Mouse (Mus musculus): ENCODE results near the gene Cir1. TPM values are rescaled to one million over a fixed set of nuclear protein-coding genes. Genes with fewer than 3 reads are reported as not detected.

The Cir1 gene
- 10 to 100 TPM; 26.3 to 27.1 TPM for total RNA-seq (2021)
- long read RNA-seq, experiment 1, partial matches to known transcripts, result 0 of 26 reads
- long read RNA-seq, experiment 1, other reads (novel, unspliced or antisense), result 26 of 26 reads
- long read RNA-seq, experiment 2, partial matches to known transcripts, result 0 of 11 reads
- long read RNA-seq, experiment 2, other reads (novel, unspliced or antisense), result 11 of 11 reads

- intact Hi-C loops (cut with DNase I), result loop anchor here (2.0 to 5.0 kb wide), 2 partner anchors 74 to 90 kb away; partner anchors contain the start of gene Gpr155
- no peak for TF ChIP-seq CTCF (IDR thresholded peaks at IDR 0.05)
- Histone ChIP-seq H3K4me3 (peak within 1 kb of the TSS; percentile 94), H3K27ac (peak within 1 kb of the TSS; percentile 94)
- DNase-seq (ENCODE audit: extremely low spot score in 1 of 2, low spot score in 2 of 2), result peak; percentile 91 to 95
Measured at GRCm38 (mm10) chr2:73312152-73313116, at the start of gene Cir1, which contains the start of gene Scrn3. TSS of gene Cir1 (minus strand) at chr2:73312701. TSS of gene Scrn3 (plus strand) at chr2:73312601.

- no peak for TF ChIP-seq CTCF (IDR thresholded peaks at IDR 0.05)
- intact Hi-C loops (cut with DNase I), result loop anchor here (5.0 kb wide), 1 partner anchor 38 kb away; no protein-coding TSS in a partner anchor
- no peak overlapping the region for H3K4me3 ChIP-seq
- no peak overlapping the region for H3K27ac ChIP-seq
- no peak for DNase-seq (ENCODE audit: extremely low spot score in 1 of 2, low spot score in 2 of 2)
Measured at GRCm38 (mm10) chr2:73360536-73360935, 48.0 kb upstream of the Cir1 start.

GRCm38 (mm10) chr2:73359941-73360340 is 47.4 kb upstream of the Cir1 start:
- TF ChIP-seq CTCF (IDR thresholded peaks at IDR 0.05), result no peak
- DNase-seq (ENCODE audit: extremely low spot score in 1 of 2, low spot score in 2 of 2), result no peak
- Histone ChIP-seq H3K27ac (no peak overlapping the region), H3K4me3 (no peak overlapping the region)
- intact Hi-C loops (cut with DNase I), result loop anchor here (5.0 kb wide), 1 partner anchor 38 kb away; no protein-coding TSS in a partner anchor

GRCm38 (mm10) chr2:73357004-73357403 is 44.5 kb upstream of the Cir1 start:
- no peak overlapping the region for H3K4me3 ChIP-seq

GRCm38 (mm10) chr2:73351927-73352374 is 39.5 kb upstream of the Cir1 start:
- intact Hi-C loops (cut with DNase I), result no loop called here
- no peak for TF ChIP-seq CTCF (IDR thresholded peaks at IDR 0.05)
- DNase-seq (ENCODE audit: extremely low spot score in 1 of 2, low spot score in 2 of 2), result no peak
- Histone ChIP-seq H3K4me3 (no peak overlapping the region), H3K27ac (peak overlapping the region; percentile 64; the same call in 1 of the 2 replicates)

More at GRCm38 (mm10) chr2:73357004-73357403, 44.5 kb upstream of the Cir1 start:
- no peak for DNase-seq (ENCODE audit: extremely low spot score in 1 of 2, low spot score in 2 of 2)
- no peak overlapping the region for H3K27ac ChIP-seq
- intact Hi-C loops (cut with DNase I), result no loop called here
- TF ChIP-seq CTCF (IDR thresholded peaks at IDR 0.05), result no peak

GRCm38 (mm10) chr2:73351496-73351895 is 39.0 kb upstream of the Cir1 start:
- Histone ChIP-seq H3K27ac (peak overlapping the region; percentile 64; the same call in 1 of the 2 replicates), H3K4me3 (no peak overlapping the region)
- TF ChIP-seq CTCF (IDR thresholded peaks at IDR 0.05), result no peak
- DNase-seq (ENCODE audit: extremely low spot score in 1 of 2, low spot score in 2 of 2), result no peak
- intact Hi-C loops (cut with DNase I), result no loop called here

GRCm38 (mm10) chr2:73348221-73348620 is 35.7 kb upstream of the Cir1 start:
- intact Hi-C loops (cut with DNase I), result no loop called here
- Histone ChIP-seq H3K4me3 (no peak overlapping the region), H3K27ac (0 out of 2 replicates have a peak overlapping the region, but pooled peaks have one; percentile 7)
- TF ChIP-seq CTCF (IDR thresholded peaks at IDR 0.05), result no peak
- no peak for DNase-seq (ENCODE audit: extremely low spot score in 1 of 2, low spot score in 2 of 2)

GRCm38 (mm10) chr2:73347766-73348165 is 35.3 kb upstream of the Cir1 start:
- Histone ChIP-seq H3K4me3 (no peak overlapping the region), H3K27ac (peak overlapping the region; percentile 7; the same call in 1 of the 2 replicates)
- no peak for TF ChIP-seq CTCF (IDR thresholded peaks at IDR 0.05)
- intact Hi-C loops (cut with DNase I), result no loop called here
- no peak for DNase-seq (ENCODE audit: extremely low spot score in 1 of 2, low spot score in 2 of 2)

GRCm38 (mm10) chr2:73347136-73347535 is 34.6 kb upstream of the Cir1 start:
- peak overlapping the region; percentile 1; the same call in 1 of the 2 replicates for H3K27ac ChIP-seq
- intact Hi-C loops (cut with DNase I), result no loop called here
- TF ChIP-seq CTCF (IDR thresholded peaks at IDR 0.05), result no peak
- DNase-seq (ENCODE audit: extremely low spot score in 1 of 2, low spot score in 2 of 2), result no peak
- H3K4me3 ChIP-seq, result no peak overlapping the region

- no peak for TF ChIP-seq CTCF (IDR thresholded peaks at IDR 0.05)
- peak; percentile 23 to 28 for DNase-seq (ENCODE audit: extremely low spot score in 1 of 2, low spot score in 2 of 2)
- Histone ChIP-seq H3K4me3 (no peak overlapping the region), H3K27ac (peak overlapping the region; percentile 53)
- intact Hi-C loops (cut with DNase I), result no loop called here
Measured at GRCm38 (mm10) chr2:73346345-73347086, 34.0 kb upstream of the Cir1 start.

- intact Hi-C loops (cut with DNase I), result no loop called here
Measured at GRCm38 (mm10) chr2:73345204-73345603, 32.7 kb upstream of the Cir1 start.

More at GRCm38 (mm10) chr2:73345204-73345603, 32.7 kb upstream of the Cir1 start:
- TF ChIP-seq CTCF (IDR thresholded peaks at IDR 0.05), result no peak
- Histone ChIP-seq H3K4me3 (no peak overlapping the region), H3K27ac (peak overlapping the region; percentile 53; the same call in 1 of the 2 replicates)
- DNase-seq (ENCODE audit: extremely low spot score in 1 of 2, low spot score in 2 of 2), result no peak
